Mouse (Mus musculus): ENCODE data around the gene Pax2.

- TF ChIP-seq EP300 (IDR thresholded peaks at IDR 0.05; ENCODE audit: insufficient read depth, low read depth, low read length) (no peak), POLR2A (IDR thresholded peaks at IDR 0.05; ENCODE audit: insufficient read depth, low read depth, low read length) (no peak)
Observed at GRCm38 (mm10) chr19:44823657-44824056, 67.8 kb downstream of the Pax2 start.

Measured in heart, adult 2 months (tissue).